Mouse (Mus musculus) hindbrain, embryonic 11.5 days (tissue): ENCODE data around the gene Flt3l. TPM values are rescaled to one million over a fixed set of nuclear protein-coding genes. Genes with fewer than 3 reads are reported as not detected.
A peak's percentile ranks its signal among the peaks of the same experiment; 100 is the strongest.

Experiments
- ATAC-seq: fragments of 200-750 bp; cut with Nextera tagmentation; 2 replicates; pipeline ENCODE4 v1.8.0; 2017; ENCODE audit warnings: mild to moderate bottlenecking, moderate TSS enrichment, moderate library complexity; ENCODE audit not compliant: low FRiP score
- DNase-seq: peaks from one replicate; pipeline ENCODE4 v3.0.0-alpha.2; 2015; ENCODE audit warnings: low spot score
- H3K27ac ChIP-seq: fragments of 300-500 bp; sonication (generic); 2 replicates; pipeline ENCODE4 v1.5.1; 2014; ENCODE audit warnings: mild to moderate bottlenecking, low read depth, low read length
- H3K27me3 ChIP-seq: fragments of 300-500 bp; sonication (generic); 2 replicates; pipeline ENCODE4 v1.6.1; 2014; ENCODE audit warnings: mild to moderate bottlenecking, low read length, moderate library complexity, mixed read lengths; ENCODE audit not compliant: control insufficient read depth, insufficient read depth
- H3K36me3 ChIP-seq: fragments of 300-500 bp; sonication (generic); 2 replicates; pipeline ENCODE4 v1.6.1; 2014; ENCODE audit warnings: mild to moderate bottlenecking, low read length, moderate library complexity, mixed read lengths; ENCODE audit not compliant: control insufficient read depth, insufficient read depth
- H3K4me1 ChIP-seq: fragments of 300-500 bp; sonication (generic); replicated peaks from 2 replicates; pipeline ENCODE4 v1.6.1; 2014; ENCODE audit warnings: low read length, mixed read lengths; ENCODE audit not compliant: control insufficient read depth, insufficient read depth
- H3K4me2 ChIP-seq: fragments of 300-500 bp; sonication (generic); replicated peaks from 2 replicates; pipeline ENCODE4 v1.6.1; 2014; ENCODE audit warnings: mild to moderate bottlenecking, low read depth, low read length
- H3K4me3 ChIP-seq: fragments of 300-500 bp; sonication (generic); 2 replicates; pipeline ENCODE4 v1.5.1; 2014; ENCODE audit warnings: low read depth, low read length
- H3K9ac ChIP-seq: fragments of 300-500 bp; sonication (generic); 2 replicates; pipeline ENCODE4 v1.6.1; 2014; ENCODE audit warnings: low read depth, low read length
- H3K9me3 ChIP-seq: fragments of 300-500 bp; sonication (generic); 2 replicates; pipeline ENCODE4 v1.6.1; 2016; ENCODE audit warnings: low read length; ENCODE audit not compliant: control insufficient read depth
- WGBS: fragments of 180-500 bp; shearing (Covaris S2); extraction: QIAGEN DNeasy Blood & Tissue Kit; methylation state at CpG from one replicate; pipeline ENCODE4 v1.1.7; 2014; 5-methylcytosine and 5-hydroxymethylcytosine counted together
- polyA plus RNA-seq: library from polyadenylated mRNA; unstranded; fragments of >200 nt; fragmentation: Nextera tagmentation; extraction: Ambion mirVana; gene quantifications from 2 replicates; pipeline ENCODE4 v1.2.1, GENCODE M21; 2014

Gene Flt3l
- polyA plus RNA-seq, 1 experiment from 2014 or later = 1.5 TPM

DNA sequence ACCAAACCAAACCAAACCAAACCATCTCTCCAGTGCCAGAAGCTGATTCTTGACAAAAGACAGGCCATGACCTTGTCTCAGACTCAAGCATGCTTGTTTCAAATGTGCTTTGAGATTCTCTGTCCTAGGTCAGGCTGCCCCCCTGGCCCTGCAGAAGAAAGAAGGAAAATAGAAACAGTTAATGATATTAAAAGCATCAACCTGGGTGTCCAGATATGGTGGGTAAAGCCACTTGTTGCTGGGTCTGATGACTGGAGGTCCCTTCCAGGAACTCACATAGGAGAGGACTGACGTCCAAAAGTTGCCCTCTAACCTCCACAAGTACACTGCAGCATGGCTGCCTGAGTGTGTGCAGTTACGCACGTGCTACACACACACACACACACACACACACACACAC lies 24.6 kb upstream of the Flt3l start:
- Histone ChIP-seq H3K36me3 (0 out of 2 replicates have a peak, but pooled peaks cover 2% of the 10 kb centered on the region), H3K27me3 (peaks cover 34% of the 10 kb centered on the region), H3K9ac (no peak overlapping the region), H3K4me1 (peaks cover 9% of the 10 kb centered on the region), H3K4me2 (no peak overlapping the region), H3K27ac (no peak overlapping the region), H3K9me3 (no peaks in the 10 kb centered on the region), H3K4me3 (no peak overlapping the region)
- WGBS = 94% methylated on average over 3 of the region's 3 CpGs
- no peak for DNase-seq
- no peak for ATAC-seq

DNA sequence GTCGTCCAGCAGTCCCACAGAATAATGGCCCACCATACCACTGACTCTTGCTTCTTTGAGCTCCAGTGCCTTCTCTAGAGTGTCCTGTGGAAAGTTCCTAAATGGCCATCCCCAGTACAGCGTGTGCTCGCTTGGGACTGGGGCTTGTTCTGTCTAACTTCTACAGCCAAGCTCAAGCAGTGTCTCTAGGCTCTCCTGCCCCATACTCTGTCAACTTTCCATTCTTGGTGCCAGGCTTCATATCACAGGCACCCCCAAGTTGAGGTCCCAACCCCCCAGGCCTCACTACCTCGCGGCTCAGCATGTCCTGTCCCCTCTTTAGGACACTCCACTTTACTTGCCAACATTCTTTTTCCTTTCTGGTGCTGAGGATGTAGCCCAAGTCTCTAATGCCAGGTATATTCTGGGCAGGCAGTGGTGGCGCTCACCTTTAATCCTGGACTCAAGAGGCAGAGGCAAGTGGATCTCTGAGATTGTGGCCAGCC lies 24.1 kb upstream of the Flt3l start:
- H3K36me3 ChIP-seq = 0 out of 2 replicates have a peak, but pooled peaks cover 2% of the 10 kb centered on the region
- 94% methylated on average over 6 of the region's 6 CpGs for WGBS
- no peak overlapping the region for H3K9ac ChIP-seq
- peaks cover 9% of the 10 kb centered on the region for H3K4me1 ChIP-seq
- H3K9me3 ChIP-seq = no peaks in the 10 kb centered on the region
- no peak overlapping the region for H3K4me3 ChIP-seq
- no peak overlapping the region for H3K27ac ChIP-seq
- ATAC-seq (no peak), DNase-seq (no peak)
- no peak overlapping the region for H3K4me2 ChIP-seq
- H3K27me3 ChIP-seq = peaks cover 29% of the 10 kb centered on the region

DNA sequence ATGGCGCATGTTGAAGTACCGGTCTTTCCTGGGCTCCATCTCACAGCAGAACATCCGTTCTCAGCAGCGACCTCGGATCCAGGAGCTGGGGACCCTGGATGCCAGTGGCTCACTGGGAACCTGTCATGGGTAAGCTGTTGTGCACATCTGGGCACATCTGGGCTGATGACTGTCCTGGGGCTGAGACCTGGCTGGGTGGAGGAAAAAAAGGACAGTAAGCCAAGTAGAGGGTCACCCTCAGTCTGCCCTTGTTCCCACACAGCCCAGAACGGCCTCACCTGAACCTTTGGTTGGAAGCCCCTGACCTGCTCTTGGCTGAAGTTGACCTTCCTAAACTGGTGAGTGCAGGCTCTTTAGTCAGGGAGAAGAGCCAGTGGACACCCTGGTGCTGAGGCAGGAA lies 22.8 kb upstream of the Flt3l start:
- H3K9me3 ChIP-seq = no peaks in the 10 kb centered on the region
- WGBS = 92% methylated on average over 6 of the region's 6 CpGs
- H3K4me3 ChIP-seq = no peak overlapping the region
- DNase-seq = no peak
- H3K27ac ChIP-seq = no peak overlapping the region
- H3K4me2 ChIP-seq = no peak overlapping the region
- H3K27me3 ChIP-seq = peaks cover 16% of the 10 kb centered on the region
- H3K36me3 ChIP-seq = 0 out of 2 replicates have a peak, but pooled peaks cover 2% of the 10 kb centered on the region
- no peak overlapping the region for H3K9ac ChIP-seq
- H3K4me1 ChIP-seq = peaks cover 10% of the 10 kb centered on the region
- ATAC-seq = no peak

DNA sequence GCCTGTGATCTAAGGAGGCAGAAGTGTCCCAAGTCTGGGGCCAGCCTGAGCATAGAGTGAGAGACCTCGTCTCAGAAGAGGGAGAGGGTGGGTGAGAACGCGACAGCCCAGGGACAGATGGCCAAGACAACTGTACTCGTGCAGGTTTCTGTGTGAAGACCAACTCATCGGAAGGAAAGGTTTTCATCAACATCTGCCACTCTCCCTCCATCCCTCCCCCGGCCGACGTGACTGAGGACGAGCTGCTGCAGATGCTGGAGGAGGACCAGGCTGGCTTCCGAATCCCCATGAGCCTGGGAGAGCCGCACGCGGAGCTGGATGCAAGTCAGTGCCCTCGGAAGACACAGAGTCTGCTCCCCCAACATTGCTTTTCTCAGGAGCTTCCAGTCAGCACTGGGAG lies 21.2 kb upstream of the Flt3l start:
- Histone ChIP-seq H3K27ac (no peak overlapping the region), H3K4me1 (peaks cover 4% of the 10 kb centered on the region; the same call in 1 of the 2 replicates), H3K4me2 (no peak overlapping the region), H3K27me3 (peaks cover under 1% of the 10 kb centered on the region; the same call in 1 of the 2 replicates), H3K36me3 (0 out of 2 replicates have a peak, but pooled peaks cover 2% of the 10 kb centered on the region), H3K4me3 (no peak overlapping the region), H3K9ac (no peak overlapping the region), H3K9me3 (no peaks in the 10 kb centered on the region)
- ATAC-seq (no peak), DNase-seq (no peak)
- 89% methylated on average over 14 of the region's 14 CpGs for WGBS

DNA sequence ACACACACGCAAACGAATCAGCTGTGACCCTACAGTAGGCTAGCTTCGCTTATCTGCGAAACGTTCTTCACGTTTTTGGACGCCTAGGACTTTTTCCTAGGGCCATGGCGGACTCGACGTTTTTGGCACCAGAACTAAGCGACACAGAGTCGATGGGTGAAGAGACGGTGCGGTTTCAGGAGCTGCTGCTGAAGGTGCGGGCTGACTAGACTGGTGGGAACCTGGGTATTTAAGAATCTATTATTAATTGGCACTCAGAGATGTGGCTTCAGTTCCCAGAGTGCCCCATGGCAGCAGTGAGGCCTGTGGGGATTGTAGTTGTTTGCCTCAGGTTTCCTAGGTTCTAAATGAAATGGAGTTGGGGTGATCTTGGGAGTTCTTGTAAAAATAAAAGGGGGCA lies 20.0 kb upstream of the Flt3l start:
- DNase-seq = no peak
- Histone ChIP-seq H3K27me3 (no peaks in the 10 kb centered on the region), H3K9me3 (no peaks in the 10 kb centered on the region), H3K4me2 (no peak overlapping the region), H3K4me1 (peaks cover 2% of the 10 kb centered on the region; the same call in 1 of the 2 replicates), H3K4me3 (no peak overlapping the region), H3K9ac (no peak overlapping the region), H3K27ac (no peak overlapping the region), H3K36me3 (0 out of 2 replicates have a peak, but pooled peaks cover 2% of the 10 kb centered on the region)
- WGBS = 97% methylated on average over 15 of the region's 15 CpGs
- no peak for ATAC-seq

DNA sequence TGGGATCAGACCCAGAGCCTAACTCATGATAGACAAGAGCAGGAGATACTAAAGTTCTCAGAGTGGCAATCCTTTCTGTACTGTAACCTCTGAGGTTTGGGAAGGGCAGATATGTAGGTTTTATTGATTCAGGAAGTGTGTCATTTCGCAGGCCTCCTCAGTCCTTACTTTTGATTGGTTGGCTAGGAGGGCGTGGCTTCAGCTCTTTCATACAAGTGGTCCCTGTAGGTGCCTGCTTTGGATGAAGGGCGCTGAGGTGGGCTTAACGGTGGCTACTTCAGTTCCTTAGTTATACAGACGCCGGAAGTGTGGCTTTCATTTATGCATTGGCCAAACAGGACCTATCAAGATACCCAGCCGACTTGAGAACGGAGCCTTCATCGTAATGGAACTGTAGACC lies 19.4 kb upstream of the Flt3l start:
- 80% methylated on average over 9 of the region's 9 CpGs for WGBS

DNA sequence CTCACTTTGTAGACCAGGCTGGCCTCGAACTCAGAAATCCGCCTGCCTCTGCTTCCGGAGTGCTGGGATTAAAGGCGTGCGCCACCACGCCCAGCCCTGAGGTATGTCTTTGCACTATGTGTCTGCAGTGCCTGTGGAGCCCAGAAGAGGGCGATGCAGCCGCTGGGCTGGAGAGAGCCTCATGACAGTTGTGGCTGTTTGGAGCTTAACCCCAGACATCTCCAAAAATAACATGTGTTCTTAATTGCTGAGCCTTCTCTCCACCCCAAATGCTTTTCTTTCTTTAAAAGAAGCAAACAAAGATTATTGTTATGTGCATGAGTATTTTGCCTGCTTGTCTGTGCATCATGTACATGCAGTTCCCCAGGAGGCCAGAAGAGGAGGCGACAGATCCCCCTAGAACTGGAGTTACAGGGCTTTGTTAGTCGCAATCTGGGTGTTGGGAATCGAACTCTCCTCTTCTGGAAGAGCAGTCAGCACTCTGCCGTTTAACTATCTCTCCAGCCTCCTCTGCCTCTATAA lies 18.8 kb upstream of the Flt3l start:
- peak overlapping the region; percentile 74 for H3K4me2 ChIP-seq
- 0 out of 2 replicates have a peak overlapping the region, but pooled peaks have one; percentile 91 for H3K9ac ChIP-seq
- DNase-seq = peak; percentile 61
- no peaks in the 10 kb centered on the region for H3K27me3 ChIP-seq
- 78% methylated on average over 12 of the region's 12 CpGs for WGBS
- no peaks in the 10 kb centered on the region for H3K9me3 ChIP-seq
- H3K4me3 ChIP-seq = peak overlapping the region; percentile 65
- H3K27ac ChIP-seq = no peak overlapping the region
- ATAC-seq = peak; percentile 51
- H3K4me1 ChIP-seq = peaks cover 2% of the 10 kb centered on the region; the same call in 1 of the 2 replicates
- H3K36me3 ChIP-seq = 0 out of 2 replicates have a peak, but pooled peaks cover 2% of the 10 kb centered on the region

More for the DNA sequence above, 19.4 kb upstream of the Flt3l start:
- no peak for ATAC-seq
- H3K9me3 ChIP-seq = no peaks in the 10 kb centered on the region
- H3K4me1 ChIP-seq = peaks cover 2% of the 10 kb centered on the region; the same call in 1 of the 2 replicates
- H3K9ac ChIP-seq = no peak overlapping the region
- no peak overlapping the region for H3K4me2 ChIP-seq
- no peak for DNase-seq
- H3K4me3 ChIP-seq = no peak overlapping the region
- H3K27me3 ChIP-seq = no peaks in the 10 kb centered on the region
- 0 out of 2 replicates have a peak, but pooled peaks cover 2% of the 10 kb centered on the region for H3K36me3 ChIP-seq
- no peak overlapping the region for H3K27ac ChIP-seq

DNA sequence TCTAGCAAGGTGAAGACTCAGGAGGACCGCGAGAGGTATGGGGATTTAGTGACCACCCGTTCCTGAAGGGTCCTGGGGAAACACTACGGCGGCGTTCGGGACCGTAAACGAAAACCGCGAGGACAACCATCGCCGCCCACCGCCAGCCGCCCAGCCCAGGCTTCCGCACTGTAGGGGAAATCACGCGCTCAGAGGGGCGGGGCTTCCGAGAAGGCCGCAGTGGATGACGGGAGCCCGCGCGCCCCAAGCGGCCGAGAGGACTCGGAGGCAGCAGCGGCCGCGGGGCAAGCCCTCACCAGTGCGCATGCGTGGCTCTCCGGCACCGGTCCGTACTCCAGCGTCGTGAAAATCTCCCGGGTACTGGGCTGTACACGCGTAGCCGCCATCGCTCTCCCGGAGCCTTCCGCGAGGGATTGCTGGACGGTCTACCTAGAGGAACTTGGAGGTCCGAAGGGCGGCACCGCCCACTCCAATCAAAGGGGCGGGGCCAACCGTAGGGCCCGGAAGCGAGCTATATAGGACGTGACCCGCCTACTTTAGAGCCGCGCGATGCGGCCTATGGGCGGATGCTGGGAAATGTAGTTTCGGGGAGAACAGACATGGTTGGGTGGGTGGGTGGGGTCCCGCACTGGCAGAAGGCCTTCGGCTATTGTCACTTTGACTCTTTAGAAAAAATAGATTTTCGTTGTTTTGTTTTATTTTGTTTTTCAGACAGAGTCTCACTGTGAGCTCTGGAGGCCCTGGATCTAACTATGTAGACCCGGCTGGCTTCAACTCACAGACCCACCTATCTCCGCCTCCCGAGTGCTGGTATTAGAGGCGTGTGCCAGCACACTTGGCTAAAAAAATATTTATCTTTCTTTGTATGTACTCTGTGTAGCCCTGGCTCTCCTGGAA lies 18.1 kb upstream of the Flt3l start, which contains the start of the genes Pih1d1 and Aldh16a1:
TSS of gene Pih1d1 (plus strand) at position 208 of the 897 bp plus-strand sequence.
TSS of gene Aldh16a1 (minus strand) at position 489 of the 897 bp plus-strand sequence.
- Histone ChIP-seq H3K4me3 (peak within 1 kb of the TSS; percentile 65), H3K27me3 (no peaks in the 10 kb centered on the region), H3K27ac (peak within 1 kb of the TSS; percentile 80), H3K36me3 (0 out of 2 replicates have a peak, but pooled peaks cover 2% of the 10 kb centered on the region), H3K9me3 (no peaks in the 10 kb centered on the region), H3K4me1 (peaks cover 2% of the 10 kb centered on the region; the same call in 1 of the 2 replicates), H3K9ac (peak within 1 kb of the TSS; percentile 91), H3K4me2 (peak within 1 kb of the TSS; percentile 74)
- 5% methylated on average over 68 of the region's 69 CpGs for WGBS
- peak; percentile 96 for ATAC-seq
- peak; percentile 99 for DNase-seq
